Mouse (Mus musculus) CH12.LX (cell line): ENCODE data around the gene Ell2.

ENCODE experiments used
- CTCF ChIP-seq, 2 experiments: IDR thresholded peaks in 1 of 2; conservative IDR thresholded peaks in 1 of 2; 2 replicates each; pipeline ENCODE4 v1.5.1; 2011 to 2012; ENCODE audit warnings: low read depth in 2 of 2, low read length in 2 of 2, improper control_type of control experiment in 1 of 2, inconsistent platforms in 1 of 2, mild to moderate bottlenecking in 1 of 2, moderate library complexity in 1 of 2
- EP300 ChIP-seq: IDR thresholded peaks from 2 replicates; pipeline ENCODE4 v1.6.1; 2011; ENCODE audit warnings: low read length, improper control_type of control experiment
- KAT2A ChIP-seq: IDR thresholded peaks from 2 replicates; pipeline ENCODE4 v1.6.1; 2012; ENCODE audit warnings: low read length, improper control_type of control experiment, inconsistent platforms; ENCODE audit not compliant: insufficient replicate concordance
- MAZ ChIP-seq: IDR thresholded peaks from 2 replicates; pipeline ENCODE4 v1.6.1; 2012; ENCODE audit warnings: low read depth, mild to moderate bottlenecking, inconsistent platforms, low read length, improper control_type of control experiment, moderate library complexity
- MEF2A ChIP-seq: IDR thresholded peaks from 2 replicates; pipeline ENCODE4 v1.6.1; 2014; ENCODE audit warnings: low read depth, mild to moderate bottlenecking, inconsistent platforms, low read length, improper control_type of control experiment, borderline replicate concordance
- MYC ChIP-seq: IDR thresholded peaks from 2 replicates; pipeline ENCODE4 v1.6.1; 2011; ENCODE audit warnings: low read depth, mild to moderate bottlenecking, improper control_type of control experiment, low read length
- POLR2A ChIP-seq: IDR thresholded peaks from 2 replicates; pipeline ENCODE4 v1.6.1; 2011; ENCODE audit warnings: low read depth, mild to moderate bottlenecking, improper control_type of control experiment, low read length
- SMC3 ChIP-seq: IDR thresholded peaks from 2 replicates; pipeline ENCODE4 v1.6.1; 2011; ENCODE audit warnings: low read depth, low read length, improper control_type of control experiment
- ZC3H11A ChIP-seq: IDR thresholded peaks from 2 replicates; pipeline ENCODE4 v1.6.1; 2012; ENCODE audit warnings: low read depth, mild to moderate bottlenecking, inconsistent platforms, low read length, improper control_type of control experiment

DNA sequence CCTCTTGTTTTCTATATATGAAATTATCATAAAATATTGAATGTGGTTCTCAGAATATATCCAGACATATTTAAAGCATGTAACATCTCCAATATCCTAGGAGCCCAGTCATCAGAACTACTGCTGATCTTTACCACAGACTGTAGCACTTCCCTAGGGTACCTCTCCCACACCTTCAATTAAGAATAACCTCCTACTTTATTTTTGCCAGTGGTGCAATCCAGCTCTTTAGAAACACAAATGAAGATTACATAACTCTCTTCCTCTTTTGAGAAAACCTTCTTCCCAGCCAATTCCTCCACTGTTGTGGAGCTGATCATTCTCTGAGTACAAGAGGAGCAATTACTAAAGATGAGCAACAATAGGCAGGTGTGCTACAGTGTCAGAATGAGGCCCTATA is 113.3 kb downstream of the Ell2 start:
- TF ChIP-seq EP300, result no peak
- TF ChIP-seq MYC, result no peak
- TF ChIP-seq MAZ, result no peak
- no peak for TF ChIP-seq SMC3
- TF ChIP-seq CTCF (conservative IDR thresholded peaks at IDR 0.05 in 1 of 2, IDR thresholded peaks at IDR 0.05 in 1 of 2; ENCODE audit: low read depth in 2 of 2, low read length in 2 of 2), result no peak
- no peak for TF ChIP-seq POLR2A
- TF ChIP-seq ZC3H11A, result no peak
- no peak for TF ChIP-seq MEF2A
- no peak for TF ChIP-seq KAT2A
